Mouse (Mus musculus) kidney, adult 2 months (tissue): ENCODE measurements around the gene Plaur. TPM values are rescaled to one million over a fixed set of nuclear protein-coding genes. Genes with fewer than 3 reads are reported as not detected.

Experiments
- DNase-seq: peaks from one replicate; pipeline ENCODE4 v3.0.0; 2021
- H3K27ac ChIP-seq: fragments of 200-500 bp; 2 replicates; pipeline ENCODE4 v1.5.1; 2012; ENCODE audit warnings: low read depth, low read length, control low read depth, inconsistent platforms; ENCODE audit not compliant: insufficient read depth
- H3K27me3 ChIP-seq: fragments of 200-500 bp; replicated peaks from 2 replicates; pipeline ENCODE4 v1.6.1; 2012; ENCODE audit warnings: mild to moderate bottlenecking, moderate library complexity, low read length, inconsistent platforms; ENCODE audit not compliant: control insufficient read depth, insufficient read depth
- H3K36me3 ChIP-seq: fragments of 200-500 bp; 2 replicates; pipeline ENCODE4 v1.6.1; 2012; ENCODE audit warnings: mild to moderate bottlenecking, moderate library complexity, low read length, inconsistent platforms; ENCODE audit not compliant: control insufficient read depth, insufficient read depth
- H3K4me1 ChIP-seq: fragments of 200-500 bp; 2 replicates; pipeline ENCODE4 v1.6.1; 2011; ENCODE audit warnings: low read length; ENCODE audit not compliant: control insufficient read depth, insufficient read depth
- H3K4me3 ChIP-seq: fragments of 200-500 bp; 2 replicates; pipeline ENCODE4 v1.5.1; 2011; ENCODE audit warnings: mild to moderate bottlenecking, low read depth, low read length, control low read depth; ENCODE audit not compliant: insufficient read depth
- CTCF ChIP-seq: fragments of 200-500 bp; conservative IDR thresholded peaks from 2 replicates; pipeline ENCODE4 v1.5.1; 2011; ENCODE audit warnings: low read depth, mild to moderate bottlenecking, control low read depth, low read length, moderate library complexity, mixed read lengths; ENCODE audit not compliant: insufficient read depth, insufficient read length
- POLR2A ChIP-seq: fragments of 200-500 bp; IDR thresholded peaks from one replicate; pipeline ENCODE4 v1.6.1; 2011; ENCODE audit warnings: low read depth, low read length, control low read depth
- WGBS: fragments of 180-500 bp; shearing (Covaris S2); methylation state at CpG from one replicate; pipeline ENCODE4 v1.1.7; 2018; 5-methylcytosine and 5-hydroxymethylcytosine counted together
- polyA plus RNA-seq: library from polyadenylated mRNA; depleted of rRNA; stranded (reverse); fragments of >200 nt; gene quantifications from 2 replicates; pipeline ENCODE4 v1.2.3, GENCODE M21; 2012

Plaur gene
- polyA plus RNA-seq, 1 experiment: 10.1 TPM

- 81% methylated on average over 5 of the region's 5 CpGs for WGBS
- TF ChIP-seq CTCF (no peak), POLR2A (no peak)
- Histone ChIP-seq H3K27me3 (no peaks in the 10 kb centered on the region), H3K27ac (no peak overlapping the region), H3K36me3 (no peaks in the 10 kb centered on the region), H3K4me3 (no peak overlapping the region), H3K4me1 (no peaks in the 10 kb centered on the region)
- no peak for DNase-seq
Measured at GRCm38 (mm10) chr7:24435305-24435704, 27.0 kb upstream of the Plaur start.

- Histone ChIP-seq H3K36me3 (no peaks in the 10 kb centered on the region), H3K4me3 (no peak overlapping the region), H3K27ac (no peak overlapping the region), H3K27me3 (no peaks in the 10 kb centered on the region), H3K4me1 (no peaks in the 10 kb centered on the region)
- TF ChIP-seq CTCF (no peak), POLR2A (no peak)
- no peak for DNase-seq
- WGBS: 58% methylated on average over 10 of the region's 10 CpGs
Measured at GRCm38 (mm10) chr7:24437981-24438380, 24.3 kb upstream of the Plaur start.

- WGBS: 77% methylated on average over 6 of the region's 6 CpGs
- no peak for DNase-seq
- H3K27ac ChIP-seq: no peak overlapping the region
Measured at GRCm38 (mm10) chr7:24439191-24439590, 23.1 kb upstream of the Plaur start.

GRCm38 (mm10) chr7:24439891-24440290 is 22.4 kb upstream of the Plaur start:
- H3K36me3 ChIP-seq: no peaks in the 10 kb centered on the region
- no peak overlapping the region for H3K27ac ChIP-seq
- DNase-seq: no peak
- no peaks in the 10 kb centered on the region for H3K27me3 ChIP-seq
- 68% methylated on average over 7 of the region's 7 CpGs for whole genome bisulfite sequencing
- no peaks in the 10 kb centered on the region for H3K4me1 ChIP-seq
- H3K4me3 ChIP-seq: no peak overlapping the region
- TF ChIP-seq POLR2A: no peak
- TF ChIP-seq CTCF: no peak

More at GRCm38 (mm10) chr7:24439191-24439590, 23.1 kb upstream of the Plaur start:
- no peaks in the 10 kb centered on the region for H3K27me3 ChIP-seq
- TF ChIP-seq CTCF: no peak
- TF ChIP-seq POLR2A: no peak
- no peaks in the 10 kb centered on the region for H3K36me3 ChIP-seq
- no peaks in the 10 kb centered on the region for H3K4me1 ChIP-seq
- H3K4me3 ChIP-seq: no peak overlapping the region

GRCm38 (mm10) chr7:24441785-24442184 is 20.5 kb upstream of the Plaur start:
- 14% methylated on average over 1 of the region's 1 CpGs for WGBS
- peak; percentile 79 for DNase-seq

GRCm38 (mm10) chr7:24442313-24442712 is 20.0 kb upstream of the Plaur start:
- Histone ChIP-seq H3K4me1 (no peaks in the 10 kb centered on the region), H3K4me3 (no peak overlapping the region), H3K27me3 (no peaks in the 10 kb centered on the region), H3K36me3 (no peaks in the 10 kb centered on the region), H3K27ac (no peak overlapping the region)
- DNase-seq: no peak
- WGBS: 60% methylated on average over 8 of the region's 8 CpGs
- no peak for TF ChIP-seq POLR2A
- TF ChIP-seq CTCF: no peak

More at GRCm38 (mm10) chr7:24441785-24442184, 20.5 kb upstream of the Plaur start:
- TF ChIP-seq POLR2A (no peak), CTCF (peak; percentile 100)
- no peaks in the 10 kb centered on the region for H3K4me1 ChIP-seq
- H3K27ac ChIP-seq: no peak overlapping the region
- no peaks in the 10 kb centered on the region for H3K27me3 ChIP-seq
- no peaks in the 10 kb centered on the region for H3K36me3 ChIP-seq
- H3K4me3 ChIP-seq: no peak overlapping the region

- no peaks in the 10 kb centered on the region for H3K27me3 ChIP-seq
- no peak for TF ChIP-seq POLR2A
- no peak for TF ChIP-seq CTCF
- WGBS: 88% methylated on average over 9 of the region's 9 CpGs
- H3K36me3 ChIP-seq: no peaks in the 10 kb centered on the region
- DNase-seq: no peak
- H3K27ac ChIP-seq: no peak overlapping the region
- H3K4me3 ChIP-seq: no peak overlapping the region
- no peaks in the 10 kb centered on the region for H3K4me1 ChIP-seq
Measured at GRCm38 (mm10) chr7:24445266-24445926, 16.9 kb upstream of the Plaur start.
